Mouse (Mus musculus) liver, embryonic 11.5 days (tissue): ENCODE measurements at regions not wholly inside any gene's neighbourhood (a gene's known extent, or its start where the extent isn't known, plus 50 kb on each side); places are given as distances from the start of the nearest gene placed in this dataset.
A peak's percentile ranks its signal among the peaks of the same experiment; 100 is the strongest.

Experiments used
- ATAC-seq: fragments of 200-750 bp; cut with Nextera tagmentation; replicated peaks from 2 replicates; pipeline ENCODE4 v1.8.0; 2017; ENCODE audit warnings: moderate number of reproducible peaks, mild to moderate bottlenecking, moderate TSS enrichment, moderate library complexity; ENCODE audit not compliant: low FRiP score
- DNase-seq: peaks from one replicate; pipeline ENCODE4 v3.0.0-alpha.2; 2017; ENCODE audit warnings: low spot score
- H3K27ac ChIP-seq: fragments of 300-500 bp; sonication (generic); 2 replicates; pipeline ENCODE4 v1.5.1; 2014; ENCODE audit warnings: mild to moderate bottlenecking, low read depth, low read length, control low read depth
- H3K27me3 ChIP-seq: fragments of 300-500 bp; sonication (generic); replicated peaks from 2 replicates; pipeline ENCODE4 v1.6.1; 2014; ENCODE audit warnings: low read length, mixed read lengths; ENCODE audit not compliant: control insufficient read depth, insufficient read depth
- H3K36me3 ChIP-seq: fragments of 300-500 bp; sonication (generic); 2 replicates; pipeline ENCODE4 v1.6.1; 2014; ENCODE audit warnings: mild to moderate bottlenecking, low read length, moderate library complexity, mixed read lengths; ENCODE audit not compliant: control insufficient read depth, insufficient read depth
- H3K4me1 ChIP-seq: fragments of 300-500 bp; sonication (generic); replicated peaks from 2 replicates; pipeline ENCODE4 v1.6.1; 2014; ENCODE audit warnings: low read length, mixed read lengths; ENCODE audit not compliant: control insufficient read depth, insufficient read depth
- H3K4me2 ChIP-seq: fragments of 300-500 bp; sonication (generic); 2 replicates; pipeline ENCODE4 v1.6.1; 2014; ENCODE audit warnings: mild to moderate bottlenecking, control low read depth, moderate library complexity
- H3K4me3 ChIP-seq: fragments of 300-500 bp; sonication (generic); 2 replicates; pipeline ENCODE4 v1.5.1; 2014; ENCODE audit warnings: low read depth, low read length, control low read depth
- H3K9ac ChIP-seq: fragments of 300-500 bp; sonication (generic); 2 replicates; pipeline ENCODE4 v1.6.1; 2014; ENCODE audit warnings: low read depth, low read length, control low read depth
- H3K9me3 ChIP-seq: fragments of 300-500 bp; sonication (generic); 2 replicates; pipeline ENCODE4 v1.6.1; 2016; ENCODE audit warnings: low read length, inconsistent platforms, mixed read lengths; ENCODE audit not compliant: control insufficient read depth
- WGBS: fragments of 180-500 bp; shearing (Covaris S2); extraction: QIAGEN DNeasy Blood & Tissue Kit; methylation state at CpG from one replicate; pipeline ENCODE4 v1.1.7; 2014; 5-methylcytosine and 5-hydroxymethylcytosine counted together

GRCm38 (mm10) chr11:79806911-79807466 is 155.2 kb downstream of the Utp6 start:
- Histone ChIP-seq H3K9ac (no peak overlapping the region), H3K4me2 (no peak overlapping the region), H3K9me3 (no peaks in the 10 kb centered on the region), H3K4me1 (peaks cover 3% of the 10 kb centered on the region; the same call in 1 of the 2 replicates), H3K27ac (no peak overlapping the region), H3K4me3 (no peak overlapping the region), H3K27me3 (no peaks in the 10 kb centered on the region; the same call in 1 of the 2 replicates), H3K36me3 (no peaks in the 10 kb centered on the region)
- 32% methylated on average over 17 of the region's 17 CpGs for WGBS
- ATAC-seq, result no peak
- no peak for DNase-seq

DNA sequence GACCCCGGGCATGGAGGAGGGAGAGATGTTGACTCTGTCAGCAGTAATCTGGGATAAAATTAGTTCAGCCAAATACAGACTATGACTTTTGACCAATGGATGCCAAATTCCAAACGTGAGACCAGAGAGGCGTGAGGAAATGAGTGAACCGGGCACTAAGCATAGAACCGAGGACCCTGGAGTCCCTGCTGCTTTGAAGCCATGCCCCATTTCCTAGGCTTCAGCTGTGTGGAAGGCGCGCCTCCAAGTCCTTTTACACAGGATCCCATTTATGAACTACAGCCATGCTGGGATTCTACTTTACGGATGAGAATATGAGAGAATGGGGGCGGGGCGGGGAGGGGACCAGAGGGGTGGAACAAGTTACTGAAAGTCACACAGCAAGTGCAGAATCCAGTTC is 155.8 kb downstream of the Utp6 start:
- 73% methylated on average over 10 of the region's 10 CpGs for WGBS
- H3K36me3 ChIP-seq, result no peaks in the 10 kb centered on the region
- peak overlapping the region; percentile 52; the same call in 1 of the 2 replicates for H3K27ac ChIP-seq
- H3K4me3 ChIP-seq, result no peak overlapping the region
- H3K4me2 ChIP-seq, result no peak overlapping the region
- H3K4me1 ChIP-seq, result peaks cover 3% of the 10 kb centered on the region; the same call in 1 of the 2 replicates
- no peak overlapping the region for H3K9ac ChIP-seq
- DNase-seq (no peak), ATAC-seq (no peak)
- H3K9me3 ChIP-seq, result no peaks in the 10 kb centered on the region
- H3K27me3 ChIP-seq, result no peaks in the 10 kb centered on the region; the same call in 1 of the 2 replicates

DNA sequence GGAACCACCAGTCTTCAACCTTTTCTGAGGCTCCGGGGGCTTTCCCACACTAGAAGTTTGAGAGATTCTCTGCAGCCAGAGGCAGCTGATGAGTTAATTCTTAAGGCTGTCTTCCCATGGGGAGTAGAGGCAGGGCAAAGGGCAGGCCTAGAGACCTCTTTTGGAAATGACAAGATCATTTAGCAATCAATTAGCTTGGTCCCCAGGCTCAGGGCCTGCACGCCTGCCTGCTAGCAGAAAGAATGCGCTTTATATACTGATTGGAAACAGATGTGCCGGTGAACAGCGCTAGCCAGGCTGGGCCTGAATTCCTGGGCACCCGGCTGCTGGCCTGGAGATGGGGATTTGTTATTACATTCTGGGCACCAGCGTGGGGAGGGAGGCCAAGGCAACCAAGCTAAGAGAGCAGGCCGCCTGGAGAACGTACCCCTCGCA is 156.2 kb downstream of the Utp6 start:
- Histone ChIP-seq H3K4me1 (peaks cover 3% of the 10 kb centered on the region; the same call in 1 of the 2 replicates), H3K27me3 (no peaks in the 10 kb centered on the region; the same call in 1 of the 2 replicates), H3K4me2 (no peak overlapping the region), H3K9ac (no peak overlapping the region), H3K9me3 (no peaks in the 10 kb centered on the region), H3K4me3 (no peak overlapping the region), H3K36me3 (no peaks in the 10 kb centered on the region), H3K27ac (peak overlapping the region; percentile 52; the same call in 1 of the 2 replicates)
- 65% methylated on average over 10 of the region's 10 CpGs for WGBS
- ATAC-seq (no peak), DNase-seq (no peak)

GRCm38 (mm10) chr11:79803971-79804370 is 158.2 kb downstream of the Utp6 start:
- Histone ChIP-seq H3K27ac (no peak overlapping the region), H3K4me2 (no peak overlapping the region), H3K36me3 (no peaks in the 10 kb centered on the region), H3K9me3 (no peaks in the 10 kb centered on the region), H3K4me3 (no peak overlapping the region), H3K4me1 (peaks cover 3% of the 10 kb centered on the region; the same call in 1 of the 2 replicates), H3K9ac (no peak overlapping the region), H3K27me3 (no peaks in the 10 kb centered on the region; the same call in 1 of the 2 replicates)
- no peak for DNase-seq
- ATAC-seq, result no peak
- 67% methylated on average over 2 of the region's 2 CpGs for WGBS

- WGBS, result 69% methylated on average over 5 of the region's 5 CpGs
- no peak for ATAC-seq
- Histone ChIP-seq H3K4me2 (no peak overlapping the region), H3K36me3 (no peaks in the 10 kb centered on the region), H3K4me1 (peaks cover 3% of the 10 kb centered on the region; the same call in 1 of the 2 replicates), H3K4me3 (no peak overlapping the region), H3K27me3 (no peaks in the 10 kb centered on the region; the same call in 1 of the 2 replicates), H3K9ac (no peak overlapping the region), H3K27ac (no peak overlapping the region), H3K9me3 (no peaks in the 10 kb centered on the region)
- no peak for DNase-seq
Observed at GRCm38 (mm10) chr11:79803006-79803405, 159.2 kb downstream of the Utp6 start.

- peaks cover 3% of the 10 kb centered on the region; the same call in 1 of the 2 replicates for H3K4me1 ChIP-seq
- no peaks in the 10 kb centered on the region; the same call in 1 of the 2 replicates for H3K27me3 ChIP-seq
- H3K9ac ChIP-seq, result no peak overlapping the region
- no peak for ATAC-seq
- H3K27ac ChIP-seq, result no peak overlapping the region
- no peak overlapping the region for H3K4me3 ChIP-seq
- no peaks in the 10 kb centered on the region for H3K36me3 ChIP-seq
- WGBS, result 80% methylated on average over 13 of the region's 13 CpGs
- no peak overlapping the region for H3K4me2 ChIP-seq
- no peak for DNase-seq
- H3K9me3 ChIP-seq, result no peaks in the 10 kb centered on the region
Observed at GRCm38 (mm10) chr11:79802566-79802965, 159.6 kb downstream of the Utp6 start.

DNA sequence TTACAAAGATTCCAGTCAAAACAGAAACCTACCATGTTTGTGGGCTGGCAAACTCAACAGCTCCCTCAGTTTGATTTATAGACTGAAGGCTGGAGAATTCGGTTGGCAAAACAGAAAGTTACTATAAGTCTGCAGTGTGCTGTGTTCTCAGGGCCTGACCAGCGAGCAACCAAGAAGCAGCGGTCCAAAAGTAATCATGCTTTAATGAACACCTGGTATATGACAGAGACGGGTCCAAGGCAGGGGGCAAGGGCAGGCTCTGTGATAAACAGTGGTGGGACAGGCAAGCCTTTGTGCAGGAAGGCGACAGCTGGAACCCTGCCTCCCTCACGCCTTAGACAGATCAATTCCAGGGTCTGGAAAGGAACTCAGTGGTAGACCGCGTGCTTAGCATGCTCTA is 161.9 kb downstream of the Utp6 start:
- H3K4me1 ChIP-seq, result 0 out of 2 replicates have a peak, but pooled peaks cover 2% of the 10 kb centered on the region
- no peak for DNase-seq
- 68% methylated on average over 8 of the region's 8 CpGs for WGBS

DNA sequence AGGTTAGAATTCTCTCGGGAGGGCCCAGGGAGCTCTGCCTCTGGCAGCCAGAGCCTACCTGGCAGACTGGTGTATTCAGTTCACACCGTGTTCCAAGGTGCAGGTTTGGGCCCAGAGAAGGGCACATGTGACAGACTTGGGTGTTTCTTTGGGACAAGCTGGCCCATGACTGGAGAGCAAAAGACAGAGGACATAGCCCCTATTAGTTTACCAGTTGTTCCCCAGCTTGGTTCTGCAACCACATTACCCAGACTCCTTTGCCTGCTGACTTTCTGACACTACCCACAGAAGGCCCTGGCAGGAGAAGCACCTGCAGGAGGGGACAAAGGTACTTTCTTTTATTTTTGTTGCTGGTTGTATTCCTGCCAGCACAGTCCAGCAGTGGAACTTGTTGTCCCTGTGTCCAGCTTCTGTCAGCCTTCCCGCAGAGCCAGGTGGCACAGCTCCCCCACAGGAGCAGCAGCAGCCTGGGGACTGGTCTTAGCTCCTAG is 173.9 kb downstream of the Utp6 start:
- ATAC-seq, result no peak
- Histone ChIP-seq H3K9ac (no peak overlapping the region), H3K4me3 (no peak overlapping the region), H3K9me3 (no peaks in the 10 kb centered on the region), H3K27ac (no peak overlapping the region), H3K4me2 (no peak overlapping the region), H3K4me1 (peaks cover 13% of the 10 kb centered on the region), H3K36me3 (no peaks in the 10 kb centered on the region), H3K27me3 (0 out of 2 replicates have a peak, but pooled peaks cover 3% of the 10 kb centered on the region)
- DNase-seq, result no peak
- 81% methylated on average over 3 of the region's 3 CpGs for WGBS

More for the DNA sequence above, 161.9 kb downstream of the Utp6 start:
- no peaks in the 10 kb centered on the region for H3K9me3 ChIP-seq
- no peak for ATAC-seq
- H3K4me2 ChIP-seq, result no peak overlapping the region
- no peak overlapping the region for H3K27ac ChIP-seq
- no peaks in the 10 kb centered on the region for H3K36me3 ChIP-seq
- no peak overlapping the region for H3K9ac ChIP-seq
- H3K27me3 ChIP-seq, result no peaks in the 10 kb centered on the region
- H3K4me3 ChIP-seq, result no peak overlapping the region

DNA sequence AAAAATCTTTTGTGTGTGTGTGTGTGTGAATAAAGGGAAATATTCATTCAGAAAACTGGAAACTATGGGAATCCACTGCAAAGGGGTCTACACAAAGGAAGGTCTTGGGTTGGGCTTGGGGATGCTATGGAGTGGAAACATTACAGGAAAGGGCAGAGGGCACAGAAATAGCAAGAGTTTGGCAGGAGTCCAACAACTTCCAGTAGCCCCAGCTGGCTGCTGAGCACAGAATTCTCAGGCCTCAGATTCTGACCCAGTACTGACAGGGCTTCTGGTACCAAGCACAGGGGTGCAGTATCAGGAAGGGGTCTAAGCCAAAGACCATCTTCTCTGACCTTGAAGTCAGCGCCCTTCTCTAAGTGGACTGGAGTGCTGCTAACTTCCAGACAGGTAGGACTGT is 174.4 kb downstream of the Utp6 start:
- 86% methylated on average over 1 of the region's 1 CpGs for WGBS
- ATAC-seq (no peak), DNase-seq (no peak)
- Histone ChIP-seq H3K4me3 (no peak overlapping the region), H3K9ac (no peak overlapping the region), H3K4me2 (no peak overlapping the region), H3K27me3 (0 out of 2 replicates have a peak, but pooled peaks cover 3% of the 10 kb centered on the region), H3K36me3 (no peaks in the 10 kb centered on the region), H3K4me1 (peaks cover 13% of the 10 kb centered on the region), H3K9me3 (no peaks in the 10 kb centered on the region), H3K27ac (no peak overlapping the region)
